Mouse (Mus musculus) granulocyte monocyte progenitor cell, adult 5-6 weeks (primary cell): ENCODE results near the gene Wdr81. TPM values are rescaled to one million over a fixed set of nuclear protein-coding genes. Genes with fewer than 3 reads are reported as not detected.

Experiments
- ATAC-seq: replicated peaks from 2 replicates; pipeline ENCODE4 v1.8.0; 2016; ENCODE audit warnings: mild to moderate bottlenecking, moderate TSS enrichment, inconsistent platforms; ENCODE audit not compliant: poor library complexity, severe bottlenecking
- total RNA-seq, 2 experiments: library from RNA; stranded (forward) in 1 of 2; stranded (reverse) in 1 of 2; fragments of 200-712, 200-1000 nt in 1 of 2; fragments of >200 nt in 1 of 2; fragmentation: Nextera tagmentation in 1 of 2; gene quantifications; 2 replicates each; pipeline ENCODE4 v1.2.3; 2014 to 2017

Gene Wdr81
- total RNA-seq, 2 experiments from 2014 or later, result 5.1 to 10.2 TPM

- ATAC-seq, result no peak
These were observed 49.7 kb downstream of the Wdr81 start for GRCm38 (mm10) chr11:75404801-75405200.

DNA sequence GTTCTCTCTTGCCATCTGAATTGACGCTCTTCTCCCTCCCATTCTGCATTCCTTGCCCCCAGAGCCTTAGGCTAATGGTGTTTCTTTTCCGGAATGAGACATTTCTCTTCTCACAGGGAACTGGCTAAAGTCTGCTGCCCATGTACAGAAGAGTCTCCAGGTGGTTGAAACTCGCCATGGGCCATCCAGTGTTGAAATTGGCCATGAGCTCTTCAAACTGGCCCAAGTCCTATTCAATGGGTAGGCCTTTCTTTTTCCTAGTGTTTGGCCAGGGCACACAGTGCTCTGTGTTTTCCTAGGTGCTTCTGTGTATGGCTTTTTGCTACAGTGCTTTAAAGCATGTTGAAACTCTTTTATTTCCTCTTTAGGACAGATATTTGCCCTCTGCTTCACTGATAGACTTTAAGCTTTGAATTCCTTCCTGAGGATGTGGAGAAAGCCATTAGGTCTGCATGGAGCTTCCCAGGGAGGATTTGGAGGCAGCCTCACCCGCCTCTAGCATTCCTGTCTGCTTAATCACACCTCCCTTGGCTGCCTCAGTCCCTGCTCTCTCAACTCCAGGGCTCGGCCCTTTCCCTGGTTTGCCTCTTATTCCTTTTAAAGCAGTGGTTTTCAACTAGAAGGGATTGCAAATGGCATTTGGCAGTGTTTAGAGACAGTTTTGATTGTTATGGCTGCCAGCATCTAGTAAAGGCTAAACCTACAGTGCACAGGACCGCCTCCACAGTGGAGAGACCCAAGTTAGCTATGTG, 51.0 kb downstream of the Wdr81 start:
- ATAC-seq, result no peak

GRCm38 (mm10) chr11:75402271-75402690, 52.2 kb downstream of the Wdr81 start:
- ATAC-seq, result peak; percentile 56

- no peak for ATAC-seq
These were observed 54.4 kb downstream of the Wdr81 start for GRCm38 (mm10) chr11:75400099-75400498.

GRCm38 (mm10) chr11:75399411-75399841, 55.1 kb downstream of the Wdr81 start:
- no peak for ATAC-seq

- no peak for ATAC-seq
These were observed 57.1 kb downstream of the Wdr81 start for GRCm38 (mm10) chr11:75397452-75397851.

DNA sequence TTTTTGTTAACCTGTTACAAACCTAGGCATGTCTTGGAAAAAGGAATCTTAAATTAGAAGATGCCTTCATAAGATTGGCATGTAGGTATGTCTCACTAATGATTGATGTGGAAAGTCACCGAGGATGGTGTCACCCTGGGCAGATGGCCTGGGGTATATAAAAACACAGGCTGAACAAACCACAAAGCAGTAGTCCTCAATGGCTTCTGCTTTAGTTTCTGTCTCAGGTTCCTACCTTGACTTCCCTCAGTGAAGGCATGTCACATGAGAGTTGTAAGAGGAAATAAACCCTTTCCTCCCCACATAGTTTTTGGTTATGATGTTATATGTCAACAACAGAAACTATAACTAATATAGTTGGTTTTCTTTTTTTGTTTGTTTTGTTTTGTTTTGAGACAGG, 58.9 kb downstream of the Wdr81 start:
- peak; percentile 55 for ATAC-seq

Other genes starting within 250 kb of the Wdr81 start
- gene Rpa1, start 106.4 kb downstream of the Wdr81 start, total RNA-seq (2014; fragmentation: Nextera tagmentation), result 86.4 and 106 TPM in 2 replicates
- gene Rpa1, start 106.4 kb downstream of the Wdr81 start, total RNA-seq (2017), result 200 and 207 TPM in 2 replicates
- 11.7 and 12.6 TPM in 2 replicates for gene Smyd4, start 106.3 kb downstream of the Wdr81 start, total RNA-seq (2014; fragmentation: Nextera tagmentation)
- gene Smyd4, start 106.3 kb downstream of the Wdr81 start, total RNA-seq (2017), result 11.2 and 12.3 TPM in 2 replicates
- gene Serpinf1, start 32.0 kb downstream of the Wdr81 start, total RNA-seq (2014; fragmentation: Nextera tagmentation), result 117 and 157 TPM in 2 replicates
- gene Serpinf1, start 32.0 kb downstream of the Wdr81 start, total RNA-seq (2017), result 77.7 and 84.8 TPM in 2 replicates
- gene Serpinf2, start 15.1 kb downstream of the Wdr81 start, total RNA-seq (2014; fragmentation: Nextera tagmentation), result not detected in 2 replicates
- not detected in 2 replicates for gene Serpinf2, start 15.1 kb downstream of the Wdr81 start, total RNA-seq (2017)
- gene Tlcd2, start 7.0 kb upstream of the Wdr81 start, total RNA-seq (2014; fragmentation: Nextera tagmentation), result 12.1 and 30.0 TPM in 2 replicates
- 14.1 and 23.2 TPM in 2 replicates for gene Tlcd2, start 7.0 kb upstream of the Wdr81 start, total RNA-seq (2017)
- gene Prpf8, start 32.1 kb upstream of the Wdr81 start, total RNA-seq (2014; fragmentation: Nextera tagmentation), result 154 and 174 TPM in 2 replicates
- gene Prpf8, start 32.1 kb upstream of the Wdr81 start, total RNA-seq (2017), result 115 and 127 TPM in 2 replicates
- gene Rilp, start 55.4 kb upstream of the Wdr81 start, total RNA-seq (2014; fragmentation: Nextera tagmentation), result 0.17 TPM in 1 of 2 replicates, not detected in the other
- gene Rilp, start 55.4 kb upstream of the Wdr81 start, total RNA-seq (2017), result 0.22 TPM in 1 of 2 replicates, not detected in the other
- 2.0 and 3.8 TPM in 2 replicates for gene Scarf1, start 58.8 kb upstream of the Wdr81 start, total RNA-seq (2014; fragmentation: Nextera tagmentation)
- gene Scarf1, start 58.8 kb upstream of the Wdr81 start, total RNA-seq (2017), result 2.3 and 3.4 TPM in 2 replicates
- gene Slc43a2, start 77.0 kb upstream of the Wdr81 start, total RNA-seq (2014; fragmentation: Nextera tagmentation), result 12.7 and 20.1 TPM in 2 replicates
- 6.2 and 7.3 TPM in 2 replicates for gene Slc43a2, start 77.0 kb upstream of the Wdr81 start, total RNA-seq (2017)
- 141 and 143 TPM in 2 replicates for gene Pitpna, start 133.4 kb upstream of the Wdr81 start, total RNA-seq (2014; fragmentation: Nextera tagmentation)
- gene Pitpna, start 133.4 kb upstream of the Wdr81 start, total RNA-seq (2017), result 58.0 and 74.5 TPM in 2 replicates
- 37.3 and 40.0 TPM in 2 replicates for gene Inpp5k, start 176.3 kb upstream of the Wdr81 start, total RNA-seq (2014; fragmentation: Nextera tagmentation)
- 26.0 and 35.6 TPM in 2 replicates for gene Inpp5k, start 176.3 kb upstream of the Wdr81 start, total RNA-seq (2017)
- gene Myo1c, start 195.8 kb upstream of the Wdr81 start, total RNA-seq (2014; fragmentation: Nextera tagmentation), result 21.2 and 22.1 TPM in 2 replicates
- gene Myo1c, start 195.8 kb upstream of the Wdr81 start, total RNA-seq (2017), result 9.7 and 14.8 TPM in 2 replicates
- gene Crk, start 224.5 kb upstream of the Wdr81 start, total RNA-seq (2014; fragmentation: Nextera tagmentation), result 23.8 and 31.7 TPM in 2 replicates
- 33.2 and 38.1 TPM in 2 replicates for gene Crk, start 224.5 kb upstream of the Wdr81 start, total RNA-seq (2017)